Mouse (Mus musculus) myocyte (in vitro differentiated cells): Measurements from ENCODE around the gene Rpl3l. TPM values are rescaled to one million over a fixed set of nuclear protein-coding genes. Genes with fewer than 3 reads are reported as not detected.
A peak's percentile ranks its signal among the peaks of the same experiment; 100 is the strongest.

Experiments used
- H3K27me3 ChIP-seq: one replicate; pipeline ENCODE4 v1.6.1; 2011; ENCODE audit not compliant: control insufficient read depth, insufficient read depth, insufficient read length
- H3K36me3 ChIP-seq: one replicate; pipeline ENCODE4 v1.6.1; 2011; ENCODE audit not compliant: control insufficient read depth, insufficient read depth
- H3K4me2 ChIP-seq: one replicate; pipeline ENCODE4 v1.6.1; 2011; ENCODE audit warnings: low read depth, control low read depth
- H3K4me3 ChIP-seq: one replicate; pipeline ENCODE4 v1.5.1; 2011; ENCODE audit warnings: mild to moderate bottlenecking, control low read depth, moderate library complexity
- H3K79me2 ChIP-seq: one replicate; pipeline ENCODE4 v1.6.1; 2011; ENCODE audit not compliant: control insufficient read depth, insufficient read depth
- H3ac ChIP-seq: one replicate; pipeline ENCODE4 v1.6.1; 2011; ENCODE audit not compliant: control insufficient read depth, insufficient read length
- CEBPB ChIP-seq: IDR thresholded peaks from 2 replicates; pipeline ENCODE4 v1.6.1; 2011; ENCODE audit warnings: mild to moderate bottlenecking, moderate library complexity; ENCODE audit not compliant: poor library complexity, insufficient read depth, severe bottlenecking
- E2F4 ChIP-seq: IDR thresholded peaks from one replicate; pipeline ENCODE4 v1.6.1; 2011; ENCODE audit warnings: mild to moderate bottlenecking, control low read depth, moderate library complexity; ENCODE audit not compliant: insufficient read depth
- MAX ChIP-seq: IDR thresholded peaks from one replicate; pipeline ENCODE4 v1.6.1; 2011; ENCODE audit warnings: low read depth, mild to moderate bottlenecking, control low read depth
- MYOD1 ChIP-seq, 3 experiments: IDR thresholded peaks; one replicate each; pipeline ENCODE4 v1.6.1; 2011; ENCODE audit warnings: control low read depth in 2 of 3, low read depth in 2 of 3, mild to moderate bottlenecking in 2 of 3, moderate library complexity in 1 of 3; ENCODE audit not compliant: insufficient read length in 2 of 3, control insufficient read depth in 1 of 3
- MYOG ChIP-seq, 3 experiments: IDR thresholded peaks; one replicate each; pipeline ENCODE4 v1.6.1; 2011; ENCODE audit warnings: control low read depth in 2 of 3, low read depth in 2 of 3, mild to moderate bottlenecking in 2 of 3; ENCODE audit not compliant: insufficient read length in 2 of 3, control insufficient read depth in 1 of 3, insufficient read depth in 1 of 3
- POLR2A ChIP-seq: IDR thresholded peaks from one replicate; pipeline ENCODE4 v1.6.1; 2011; ENCODE audit warnings: low read depth, mild to moderate bottlenecking, control low read depth, moderate library complexity; ENCODE audit not compliant: insufficient read length
- POLR2AphosphoS2 ChIP-seq: IDR thresholded peaks from one replicate; pipeline ENCODE4 v1.6.1; 2011; ENCODE audit warnings: low read depth, control low read depth; ENCODE audit not compliant: insufficient read length
- REST ChIP-seq: IDR thresholded peaks from one replicate; pipeline ENCODE4 v1.6.1; 2011; ENCODE audit warnings: mild to moderate bottlenecking, control low read depth, moderate library complexity; ENCODE audit not compliant: insufficient read depth, insufficient read length
- SRF ChIP-seq: IDR thresholded peaks from one replicate; pipeline ENCODE4 v1.6.1; 2011; ENCODE audit warnings: low read depth; ENCODE audit not compliant: control insufficient read depth, insufficient read length
- TCF12 ChIP-seq: IDR thresholded peaks from one replicate; pipeline ENCODE4 v1.6.1; 2011; ENCODE audit warnings: mild to moderate bottlenecking, control low read depth; ENCODE audit not compliant: poor library complexity, insufficient read depth, severe bottlenecking
- TCF3 ChIP-seq: IDR thresholded peaks from one replicate; pipeline ENCODE4 v1.6.1; 2011; ENCODE audit warnings: low read depth, control low read depth; ENCODE audit not compliant: insufficient read length
- USF1 ChIP-seq: IDR thresholded peaks from one replicate; pipeline ENCODE4 v1.6.1; 2011; ENCODE audit warnings: low read depth, mild to moderate bottlenecking, control low read depth, moderate library complexity
- polyA plus RNA-seq: library from polyadenylated mRNA; unstranded; fragments of >200 nt; fragmentation: generic; extraction: Trizol; gene quantifications from one replicate; pipeline ENCODE4 v1.2.1, GENCODE M21; 2012; ENCODE audit warnings: missing spikeins

Gene Rpl3l
- polyA plus RNA-seq, 1 experiment: 1.7 TPM

GRCm38 (mm10) chr17:24699473-24699872 is 28.1 kb upstream of the Rpl3l start:
- Histone ChIP-seq H3K79me2 (peaks cover 5% of the 10 kb centered on the region), H3ac (no peak overlapping the region), H3K4me3 (no peak overlapping the region), H3K4me2 (no peak overlapping the region), H3K27me3 (no peaks in the 10 kb centered on the region), H3K36me3 (peaks cover 9% of the 10 kb centered on the region)
- no peak for TF ChIP-seq USF1
- TF ChIP-seq E2F4: no peak
- TF ChIP-seq CEBPB: no peak
- no peak for TF ChIP-seq TCF3
- no peak for TF ChIP-seq TCF12
- no peak for TF ChIP-seq MYOG (IDR thresholded peaks at IDR 0.05; ENCODE audit: control insufficient read depth in 1 of 3, insufficient read depth in 1 of 3, insufficient read length in 2 of 3, low read depth in 2 of 3)
- no peak for TF ChIP-seq POLR2A
- no peak for TF ChIP-seq POLR2AphosphoS2
- no peak for TF ChIP-seq MYOD1 (IDR thresholded peaks at IDR 0.05; ENCODE audit: control insufficient read depth in 1 of 3, insufficient read length in 2 of 3, low read depth in 2 of 3)
- no peak for TF ChIP-seq REST
- no peak for TF ChIP-seq SRF
- TF ChIP-seq MAX: no peak

GRCm38 (mm10) chr17:24701251-24701650 is 26.4 kb upstream of the Rpl3l start:
- no peak overlapping the region for H3K4me2 ChIP-seq
- H3ac ChIP-seq: no peak overlapping the region
- H3K4me3 ChIP-seq: no peak overlapping the region
- TF ChIP-seq USF1 (no peak), REST (no peak), MAX (no peak), MYOG (IDR thresholded peaks at IDR 0.05; ENCODE audit: control insufficient read depth in 1 of 3, insufficient read depth in 1 of 3, insufficient read length in 2 of 3, low read depth in 2 of 3) (no peak), TCF12 (no peak), TCF3 (no peak), POLR2AphosphoS2 (no peak), CEBPB (no peak), SRF (no peak), E2F4 (no peak), MYOD1 (IDR thresholded peaks at IDR 0.05; ENCODE audit: control insufficient read depth in 1 of 3, insufficient read length in 2 of 3, low read depth in 2 of 3) (no peak), POLR2A (no peak)
- peaks cover 9% of the 10 kb centered on the region for H3K36me3 ChIP-seq
- H3K27me3 ChIP-seq: no peaks in the 10 kb centered on the region
- peaks cover 7% of the 10 kb centered on the region for H3K79me2 ChIP-seq

- H3K36me3 ChIP-seq: peaks cover 9% of the 10 kb centered on the region
- no peak overlapping the region for H3ac ChIP-seq
- TF ChIP-seq SRF (no peak), MAX (no peak), CEBPB (no peak), TCF12 (no peak), MYOD1 (IDR thresholded peaks at IDR 0.05; ENCODE audit: control insufficient read depth in 1 of 3, insufficient read length in 2 of 3, low read depth in 2 of 3) (no peak), POLR2AphosphoS2 (no peak), TCF3 (no peak), POLR2A (no peak), USF1 (no peak), REST (no peak), MYOG (IDR thresholded peaks at IDR 0.05; ENCODE audit: control insufficient read depth in 1 of 3, insufficient read depth in 1 of 3, insufficient read length in 2 of 3, low read depth in 2 of 3) (no peak), E2F4 (no peak)
- H3K4me3 ChIP-seq: no peak overlapping the region
- H3K79me2 ChIP-seq: peaks cover 16% of the 10 kb centered on the region
- no peaks in the 10 kb centered on the region for H3K27me3 ChIP-seq
- H3K4me2 ChIP-seq: peak overlapping the region; percentile 89
Measured at GRCm38 (mm10) chr17:24705821-24706220, 21.8 kb upstream of the Rpl3l start.

GRCm38 (mm10) chr17:24706982-24707800 is 20.4 kb upstream of the Rpl3l start, which contains the start of gene Tbl3:
Tbl3 (minus strand) TSS chr17:24707660.
- H3ac ChIP-seq: peak within 1 kb of the TSS; percentile 5
- H3K4me2 ChIP-seq: peak within 1 kb of the TSS; percentile 89
- H3K27me3 ChIP-seq: no peaks in the 10 kb centered on the region
- peaks cover under 1% of the 10 kb centered on the region for H3K36me3 ChIP-seq
- peak within 1 kb of the TSS; percentile 72 for H3K4me3 ChIP-seq
- peaks cover 16% of the 10 kb centered on the region for H3K79me2 ChIP-seq
- TF ChIP-seq TCF12 (no peak), MAX (no peak), MYOG (IDR thresholded peaks at IDR 0.05; ENCODE audit: control insufficient read depth in 1 of 3, insufficient read depth in 1 of 3, insufficient read length in 2 of 3, low read depth in 2 of 3) (peak in 1 of 3 experiments; percentile 10), USF1 (no peak), POLR2A (peak; percentile 91), POLR2AphosphoS2 (peak; percentile 94), E2F4 (peak; percentile 2), MYOD1 (IDR thresholded peaks at IDR 0.05; ENCODE audit: control insufficient read depth in 1 of 3, insufficient read length in 2 of 3, low read depth in 2 of 3) (no peak), TCF3 (no peak), REST (no peak), SRF (peak; percentile 72), CEBPB (no peak)
